Mouse (Mus musculus): ENCODE measurements around the gene Ica1. TPM values are rescaled to one million over a fixed set of nuclear protein-coding genes. Genes with fewer than 3 reads are reported as not detected.

The Ica1 gene
- total RNA-seq, 4 experiments from 2014 or later, result 0.89 to 1.7 (median 1.3) TPM

- no peak for DNase-seq (ENCODE audit: low spot score in 2 of 2)
These were observed 129.9 kb downstream of the Ica1 start for GRCm38 (mm10) chr6:8648185-8648901.

GRCm38 (mm10) chr6:8647513-8648184 is 130.6 kb downstream of the Ica1 start:
- DNase-seq (ENCODE audit: low spot score in 2 of 2), result no peak

GRCm38 (mm10) chr6:8645708-8646107 is 132.6 kb downstream of the Ica1 start:
- DNase-seq (ENCODE audit: low spot score in 2 of 2), result no peak

- DNase-seq (ENCODE audit: low spot score in 2 of 2), result no peak
These were observed 133.6 kb downstream of the Ica1 start for GRCm38 (mm10) chr6:8644703-8645102.

GRCm38 (mm10) chr6:8640863-8641262 is 137.4 kb downstream of the Ica1 start:
- no peak for DNase-seq (ENCODE audit: low spot score in 2 of 2)

GRCm38 (mm10) chr6:8639526-8639925 is 138.8 kb downstream of the Ica1 start:
- no peak for DNase-seq (ENCODE audit: low spot score in 2 of 2)

GRCm38 (mm10) chr6:8638899-8639298 is 139.4 kb downstream of the Ica1 start:
- no peak for DNase-seq (ENCODE audit: low spot score in 2 of 2)

GRCm38 (mm10) chr6:8638122-8638521 is 140.2 kb downstream of the Ica1 start:
- DNase-seq (ENCODE audit: low spot score in 2 of 2), result no peak

- DNase-seq (ENCODE audit: low spot score in 2 of 2), result no peak
These were observed 145.6 kb downstream of the Ica1 start for GRCm38 (mm10) chr6:8632701-8633100.

GRCm38 (mm10) chr6:8631986-8632632 is 146.2 kb downstream of the Ica1 start:
- no peak for DNase-seq (ENCODE audit: low spot score in 2 of 2)

GRCm38 (mm10) chr6:8631362-8631761 is 146.9 kb downstream of the Ica1 start:
- DNase-seq (ENCODE audit: low spot score in 2 of 2), result no peak

- no peak for DNase-seq (ENCODE audit: low spot score in 2 of 2)
These were observed 147.8 kb downstream of the Ica1 start for GRCm38 (mm10) chr6:8630531-8630930.

- no peak for DNase-seq (ENCODE audit: low spot score in 2 of 2)
These were observed 149.5 kb downstream of the Ica1 start for GRCm38 (mm10) chr6:8628715-8629267.

- DNase-seq (ENCODE audit: low spot score in 2 of 2), result no peak
These were observed 150.1 kb downstream of the Ica1 start for GRCm38 (mm10) chr6:8628226-8628625.

GRCm38 (mm10) chr6:8623045-8623444 is 155.2 kb downstream of the Ica1 start:
- DNase-seq (ENCODE audit: low spot score in 2 of 2), result no peak

- DNase-seq (ENCODE audit: low spot score in 2 of 2), result no peak
These were observed 158.5 kb downstream of the Ica1 start for GRCm38 (mm10) chr6:8619582-8620350.

GRCm38 (mm10) chr6:8617369-8617768 is 160.9 kb downstream of the Ica1 start:
- no peak for DNase-seq (ENCODE audit: low spot score in 2 of 2)

- no peak for DNase-seq (ENCODE audit: low spot score in 2 of 2)
These were observed 186.6 kb downstream of the Ica1 start for GRCm38 (mm10) chr6:8591665-8592064.

- DNase-seq (ENCODE audit: low spot score in 2 of 2), result no peak
These were observed 194.4 kb downstream of the Ica1 start for GRCm38 (mm10) chr6:8583892-8584291.

- no peak for DNase-seq (ENCODE audit: low spot score in 2 of 2)
These were observed 195.9 kb downstream of the Ica1 start for GRCm38 (mm10) chr6:8582377-8582776.

All from gastrocnemius, adult 8-10 months (tissue).